Mouse (Mus musculus) MN1 (cell line): ENCODE measurements around the gene Ube2s.
"Not testable (repeated sequence)": the region's sequence is repeated elsewhere in the genome, so short reads cannot be mapped to it uniquely, and the experiment has no call there.

Experiments
- DNase-seq: peaks from one replicate; pipeline ENCODE4 v3.0.0-alpha.2; 2016; ENCODE audit warnings: low spot score

The Ube2s gene

GRCm38 (mm10) chr7:4820925-4821324, 8.5 kb upstream of the Ube2s start:
- DNase-seq = not testable (repeated sequence)

GRCm38 (mm10) chr7:4816559-4816958, 4.2 kb upstream of the Ube2s start:
- DNase-seq = no peak

- no peak for DNase-seq
These were observed 858 bp upstream of the Ube2s start for GRCm38 (mm10) chr7:4813105-4813791.

GRCm38 (mm10) chr7:4811842-4812302, 518 bp downstream of the Ube2s start:
- DNase-seq = peak; percentile 51

GRCm38 (mm10) chr7:4811131-4811530, 1.3 kb downstream of the Ube2s start:
- not testable (repeated sequence) for DNase-seq

GRCm38 (mm10) chr7:4806716-4807115, 5.7 kb downstream of the Ube2s start:
- DNase-seq = peak; percentile 71

- no peak for DNase-seq
These were observed 10.1 kb downstream of the Ube2s start for GRCm38 (mm10) chr7:4802247-4802646.

GRCm38 (mm10) chr7:4795767-4796433, 16.5 kb downstream of the Ube2s start:
- peak; percentile 67 for DNase-seq

- DNase-seq = peak; percentile 32
These were observed 17.7 kb downstream of the Ube2s start for GRCm38 (mm10) chr7:4794631-4795168.

GRCm38 (mm10) chr7:4793674-4794073, 18.7 kb downstream of the Ube2s start:
- no peak for DNase-seq

GRCm38 (mm10) chr7:4793248-4793647, 19.1 kb downstream of the Ube2s start:
- DNase-seq = not testable (repeated sequence)

- peak; percentile 97 for DNase-seq
These were observed 19.8 kb downstream of the Ube2s start, which contains the start of gene Rpl28 for GRCm38 (mm10) chr7:4792278-4793212. Gene Rpl28 (plus strand): TSS chr7:4792874.

GRCm38 (mm10) chr7:4789436-4789935, 22.9 kb downstream of the Ube2s start, which contains the start of gene Tmem238:
Gene Tmem238 (minus strand): TSS chr7:4789656.
- DNase-seq = no peak

GRCm38 (mm10) chr7:4788499-4789435, 23.6 kb downstream of the Ube2s start:
- DNase-seq = peak; percentile 74

- no peak for DNase-seq
These were observed 28.6 kb downstream of the Ube2s start for GRCm38 (mm10) chr7:4783667-4784268.

GRCm38 (mm10) chr7:4782759-4783158, 29.6 kb downstream of the Ube2s start, which contains the start of the genes Il11 and Tmem190:
Gene Il11 (minus strand): TSS chr7:4782859.
Gene Tmem190 (plus strand): TSS chr7:4782937.
- no peak for DNase-seq

GRCm38 (mm10) chr7:4782130-4782529, 30.3 kb downstream of the Ube2s start:
- DNase-seq = no peak

GRCm38 (mm10) chr7:4779921-4780320, 32.5 kb downstream of the Ube2s start:
- DNase-seq = no peak

GRCm38 (mm10) chr7:4777851-4778637, 34.3 kb downstream of the Ube2s start:
- DNase-seq = no peak
